Mouse (Mus musculus): ENCODE results near the gene Camsap3.

DNA sequence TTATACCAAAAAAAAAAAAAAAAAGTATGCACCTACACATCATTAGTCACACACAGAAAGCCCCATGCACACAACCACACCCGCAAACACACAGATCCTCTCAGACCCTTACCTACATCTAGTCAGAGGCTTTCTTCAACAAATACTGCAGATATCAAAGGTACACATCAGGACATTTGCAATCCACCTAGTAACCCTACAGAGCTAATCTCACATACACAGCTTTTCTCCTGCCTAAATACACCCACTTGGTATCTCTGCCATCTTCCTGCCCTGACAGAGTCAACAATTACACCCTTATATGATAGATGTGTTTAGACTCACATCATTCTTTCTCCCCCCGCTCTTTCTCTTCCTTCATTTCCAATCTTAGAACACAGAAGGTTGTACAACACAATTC lies 641 bp upstream of the Camsap3 start:
- no peak for TF ChIP-seq GATA1 (IDR thresholded peaks at IDR 0.05; ENCODE audit: low read length)
- peak; percentile 42; the same call in 1 of the 3 replicates for TF ChIP-seq TAL1 (IDR thresholded peaks at IDR 0.05; ENCODE audit: low read length)
